Mouse (Mus musculus) megakaryocyte, adult 5-6 weeks (primary cell): Measurements from ENCODE around the gene Slc50a1. TPM values are rescaled to one million over a fixed set of nuclear protein-coding genes. Genes with fewer than 3 reads are reported as not detected.

Source experiments
- ATAC-seq: 2 replicates; pipeline ENCODE4 v1.8.0; 2016; ENCODE audit warnings: mild to moderate bottlenecking, inconsistent platforms; ENCODE audit not compliant: poor library complexity, severe bottlenecking
- total RNA-seq, 2 experiments: library from RNA; stranded (forward) in 1 of 2; stranded (reverse) in 1 of 2; fragments of 153-499, 151-499 nt in 1 of 2; fragments of 221-1000, 200-1000 nt in 1 of 2; gene quantifications; 2 replicates each; pipeline versions ENCODE4 v1.2.3 to v1.2.4; 2015 to 2017

Slc50a1 gene
- total RNA-seq, 2 experiments from 2014 or later: 42.9 to 52.2 TPM

DNA sequence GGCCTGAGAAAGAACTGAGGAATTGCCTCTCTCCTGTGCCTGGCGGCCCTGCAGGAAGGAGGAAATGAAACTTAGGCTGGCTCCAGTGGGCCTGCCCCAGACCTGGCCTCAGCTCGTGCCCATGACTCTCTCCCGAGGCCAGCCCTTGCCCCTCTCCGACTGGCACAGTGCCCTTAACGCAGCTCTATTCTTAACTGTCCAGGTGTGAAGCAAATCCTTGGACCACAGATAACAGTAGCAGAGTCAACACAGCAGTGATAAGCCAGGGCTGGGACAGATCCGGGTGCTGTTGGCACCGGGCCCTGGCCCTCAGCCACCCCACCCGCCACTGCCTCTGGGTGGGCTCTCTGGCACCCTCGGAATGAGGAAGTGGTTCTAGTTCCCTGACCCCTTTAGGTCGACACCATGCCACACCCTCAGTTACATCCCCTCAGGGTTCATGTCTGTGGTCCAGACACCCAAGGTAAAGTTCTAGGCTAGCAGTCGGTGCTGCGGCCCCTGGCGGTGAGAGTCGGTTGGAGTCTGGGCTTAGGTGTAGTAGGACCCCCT is 36.7 kb downstream of the Slc50a1 start:
- peak; percentile 78 for ATAC-seq

DNA sequence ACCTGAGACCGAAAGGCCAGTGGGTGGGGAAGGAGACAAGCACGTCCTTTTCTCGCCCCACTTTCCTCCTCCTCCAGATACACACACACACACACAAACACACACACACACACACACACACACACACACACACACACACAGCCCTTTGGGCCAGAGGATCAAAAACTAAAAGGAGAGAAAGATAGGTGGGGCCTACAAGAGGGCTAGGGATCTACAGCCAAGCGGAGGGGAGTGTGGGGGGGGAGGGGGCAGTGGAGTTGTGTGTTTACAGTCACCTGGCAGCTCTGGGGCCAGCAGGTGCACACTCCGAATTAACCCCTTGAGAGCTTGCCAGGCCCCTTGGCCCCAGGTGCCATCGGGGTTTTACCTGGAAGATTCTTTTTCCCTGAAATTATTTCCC is 37.8 kb downstream of the Slc50a1 start:
- ATAC-seq: no peak

DNA sequence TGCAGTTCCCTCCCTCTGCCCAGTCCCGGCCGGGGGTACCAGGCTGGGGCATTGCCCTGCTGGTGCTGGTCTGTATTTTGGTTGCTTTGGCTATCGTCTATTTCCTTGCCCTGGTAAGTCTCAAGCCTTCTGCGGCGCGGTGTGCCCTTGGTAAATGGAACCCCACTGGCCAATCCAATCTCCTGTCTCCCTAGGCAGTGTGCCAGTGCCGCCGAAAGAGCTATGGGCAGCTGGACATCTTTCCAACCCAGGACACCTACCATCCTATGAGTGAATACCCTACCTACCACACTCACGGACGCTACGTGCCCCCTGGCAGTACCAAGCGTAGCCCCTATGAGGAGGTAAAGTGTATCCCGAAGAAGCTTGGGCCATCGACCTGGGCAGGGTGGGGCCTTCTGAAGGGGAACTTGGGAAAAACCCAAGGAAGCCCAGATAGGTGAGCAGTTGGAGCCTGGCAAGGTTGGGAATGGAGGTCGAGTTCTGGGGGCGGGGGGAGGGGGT is 38.5 kb downstream of the Slc50a1 start:
- ATAC-seq: no peak

- no peak for ATAC-seq
These were observed 39.0 kb downstream of the Slc50a1 start for GRCm38 (mm10) chr3:89231345-89231744.

- ATAC-seq: no peak
These were observed 39.8 kb downstream of the Slc50a1 start for GRCm38 (mm10) chr3:89230561-89230960.

- ATAC-seq: no peak
These were observed 41.1 kb downstream of the Slc50a1 start for GRCm38 (mm10) chr3:89229276-89229675.

DNA sequence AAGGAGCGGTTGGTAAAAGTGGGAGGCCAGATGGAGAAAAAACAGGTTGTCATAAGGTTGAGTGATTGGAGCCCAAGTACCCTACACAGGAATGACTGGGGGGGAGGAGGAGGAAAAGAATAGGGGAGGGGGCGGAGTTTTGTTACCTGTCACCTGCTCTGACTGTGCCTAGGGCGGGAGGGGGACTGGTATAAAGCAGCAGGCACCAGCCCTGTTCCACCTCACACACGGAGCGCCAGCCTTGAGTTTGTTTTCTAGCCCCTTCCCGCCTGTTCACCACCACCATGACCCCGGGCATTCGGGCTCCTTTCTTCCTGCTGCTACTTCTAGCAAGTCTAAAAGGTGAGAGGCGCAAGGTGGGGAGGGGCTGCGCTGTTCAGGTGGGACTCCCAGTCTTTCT is 41.5 kb downstream of the Slc50a1 start, which contains the start of gene Muc1:
Gene Muc1 (plus strand): TSS at position 222 of the 400 bp plus-strand sequence.
- ATAC-seq: no peak

GRCm38 (mm10) chr3:89228180-89228549 is 42.2 kb downstream of the Slc50a1 start:
- ATAC-seq: peak; percentile 95

DNA sequence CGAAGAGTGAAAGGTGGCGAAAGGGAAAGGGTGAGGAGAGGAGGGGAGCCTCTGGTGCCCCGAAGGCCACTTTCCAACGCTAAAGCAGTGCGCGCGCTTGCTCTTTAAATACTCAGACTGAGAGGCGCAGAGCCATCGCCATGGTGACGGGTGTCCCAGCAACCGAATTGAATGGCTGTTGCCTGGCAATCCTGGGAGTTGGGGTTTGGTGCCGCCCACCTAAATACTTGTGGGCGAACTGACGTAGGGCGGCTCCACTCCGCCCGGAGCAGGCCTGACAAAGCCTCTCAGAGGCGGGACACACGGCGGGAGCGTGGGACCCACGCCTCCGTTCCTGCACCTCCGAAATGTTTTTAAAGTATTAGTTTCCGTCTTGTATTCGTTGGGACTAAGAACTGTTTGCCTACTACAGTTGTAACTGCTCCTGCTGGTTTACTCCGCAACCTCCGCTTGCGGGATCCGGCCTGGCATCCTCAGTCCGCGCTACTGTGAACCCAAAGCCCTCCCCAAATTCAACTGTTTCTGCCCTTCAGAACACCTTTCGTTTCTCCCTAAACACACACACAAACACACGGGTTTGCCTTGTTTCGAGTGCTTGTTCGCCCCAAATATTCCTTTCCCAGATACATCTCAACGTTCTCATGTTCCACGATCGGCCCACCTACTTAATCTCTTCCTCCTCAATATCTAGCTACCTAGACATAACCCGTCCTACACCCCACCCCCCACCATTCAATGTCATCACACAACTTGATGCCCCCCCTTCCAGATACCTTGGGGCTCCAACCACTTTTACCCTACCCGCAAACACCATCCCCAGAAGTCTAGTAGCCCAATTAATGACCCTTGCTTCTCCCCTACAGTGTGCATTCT is 42.8 kb downstream of the Slc50a1 start:
- ATAC-seq: peak; percentile 22; the same call in 1 of the 2 replicates

GRCm38 (mm10) chr3:89226900-89227299 is 43.5 kb downstream of the Slc50a1 start, which contains the start of gene Mtx1:
Gene Mtx1, minus strand, starts transcription at chr3:89227088.
- ATAC-seq: no peak

DNA sequence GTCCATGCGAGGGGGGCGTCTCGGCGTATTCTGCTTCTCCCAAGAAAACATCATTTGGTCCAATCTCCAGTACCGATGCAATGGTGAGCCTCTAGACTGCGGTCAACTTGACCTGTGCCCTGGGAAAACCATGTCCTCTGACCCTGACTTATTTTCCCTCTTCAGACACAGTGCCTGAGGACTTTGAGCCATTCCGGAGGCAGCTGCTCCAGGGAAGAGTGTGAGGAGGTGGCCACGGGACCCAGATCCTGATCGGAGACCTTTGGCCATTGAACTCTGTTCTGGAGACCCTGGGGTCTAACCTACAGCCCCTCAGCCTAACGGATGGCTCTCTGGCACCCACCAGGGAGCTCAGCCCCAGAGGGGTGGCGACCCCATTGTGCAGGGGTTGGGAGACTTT is 44.0 kb downstream of the Slc50a1 start:
- no peak for ATAC-seq

DNA sequence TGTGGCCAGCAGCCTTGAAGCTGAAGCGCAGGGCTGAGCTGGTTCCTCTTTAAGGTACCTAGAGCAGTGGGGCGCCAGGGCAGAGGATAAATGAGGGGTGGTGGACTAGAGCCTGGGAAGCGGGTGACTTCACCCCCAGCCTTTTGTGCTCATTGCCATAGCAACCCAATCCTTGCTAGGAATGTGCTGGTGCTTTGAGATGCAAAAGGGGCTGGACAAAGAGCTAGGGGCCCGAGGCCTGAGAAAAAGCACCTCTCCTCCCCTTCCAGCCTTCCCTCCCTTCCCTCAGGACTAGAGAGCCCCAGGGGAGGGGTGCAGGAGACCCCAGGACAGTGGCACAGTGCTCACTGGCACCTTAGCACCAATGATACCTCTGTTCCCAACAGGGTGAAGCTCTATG is 44.5 kb downstream of the Slc50a1 start:
- no peak for ATAC-seq

DNA sequence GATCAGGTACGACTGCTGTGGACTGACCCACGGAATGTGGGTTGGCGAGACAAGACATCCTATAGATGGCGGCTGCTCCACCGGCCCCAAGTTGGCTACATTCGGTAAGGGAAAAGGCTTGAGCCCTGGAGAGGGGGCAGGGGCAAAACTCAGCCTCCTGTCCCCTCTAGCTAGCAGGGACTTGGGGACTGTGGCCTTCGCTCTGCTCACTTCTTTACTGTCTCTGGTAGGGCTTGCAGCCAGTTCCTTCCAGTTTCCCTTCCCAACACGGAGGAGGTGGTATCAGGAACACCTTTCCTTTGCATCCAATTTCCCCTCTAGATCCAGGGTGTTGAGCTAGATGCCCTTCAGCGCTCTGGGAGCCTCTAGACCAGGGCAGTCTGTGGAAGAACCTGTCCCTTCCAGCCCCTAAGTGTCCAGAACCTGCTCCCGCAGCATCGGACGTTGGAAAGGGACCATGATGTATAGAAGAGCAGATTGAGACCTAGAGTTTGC is 45.0 kb downstream of the Slc50a1 start:
- no peak for ATAC-seq

DNA sequence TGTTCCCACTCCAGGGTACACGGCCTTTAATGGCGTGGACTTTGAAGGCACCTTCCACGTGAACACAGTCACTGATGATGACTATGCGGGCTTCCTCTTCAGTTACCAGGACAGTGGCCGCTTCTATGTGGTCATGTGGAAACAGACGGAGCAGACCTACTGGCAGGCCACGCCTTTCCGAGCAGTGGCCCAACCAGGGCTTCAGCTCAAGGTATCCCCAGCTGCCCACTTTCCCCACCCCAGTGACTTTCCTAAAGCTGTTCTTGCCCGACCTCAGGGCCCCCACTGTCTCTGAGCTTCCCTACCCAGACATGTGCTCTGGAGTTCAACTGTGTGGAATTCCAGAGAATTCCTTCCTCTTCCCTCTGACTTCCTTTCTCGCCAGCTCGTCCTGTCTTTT is 45.6 kb downstream of the Slc50a1 start:
- ATAC-seq: no peak

GRCm38 (mm10) chr3:89221167-89221566 is 49.2 kb downstream of the Slc50a1 start:
- no peak for ATAC-seq

- ATAC-seq: no peak
These were observed 50.8 kb downstream of the Slc50a1 start for GRCm38 (mm10) chr3:89219546-89219945.

- ATAC-seq: no peak
These were observed 52.1 kb downstream of the Slc50a1 start for GRCm38 (mm10) chr3:89218271-89218670.

Other genes with a start within 250 kb of the Slc50a1 start
- gene Rusc1, start 177.3 kb downstream of the Slc50a1 start, total RNA-seq (2015): 11.6 and 13.7 TPM in 2 replicates
- 11.3 and 11.8 TPM in 2 replicates for gene Rusc1, start 177.3 kb downstream of the Slc50a1 start, total RNA-seq (2017)
- not detected in 2 replicates for gene Gm43738, start 169.5 kb downstream of the Slc50a1 start, total RNA-seq (2015)
- not detected in 2 replicates for gene Gm43738, start 169.5 kb downstream of the Slc50a1 start, total RNA-seq (2017)
- gene Fdps, start 168.6 kb downstream of the Slc50a1 start, total RNA-seq (2015): 57.3 and 64.0 TPM in 2 replicates
- gene Fdps, start 168.6 kb downstream of the Slc50a1 start, total RNA-seq (2017): 132 and 150 TPM in 2 replicates
- 1.2 and 4.0 TPM in 2 replicates for gene Pklr, start 134.4 kb downstream of the Slc50a1 start, total RNA-seq (2015)
- gene Pklr, start 134.4 kb downstream of the Slc50a1 start, total RNA-seq (2017): 1.4 and 8.0 TPM in 2 replicates
- not detected in 2 replicates for gene Hcn3, start 110.4 kb downstream of the Slc50a1 start, total RNA-seq (2015)
- not detected in 2 replicates for gene Hcn3, start 110.4 kb downstream of the Slc50a1 start, total RNA-seq (2017)
- gene Clk2, start 105.8 kb downstream of the Slc50a1 start, total RNA-seq (2015): 38.1 and 38.4 TPM in 2 replicates
- 47.1 and 48.5 TPM in 2 replicates for gene Clk2, start 105.8 kb downstream of the Slc50a1 start, total RNA-seq (2017)
- 43.0 and 52.9 TPM in 2 replicates for gene Scamp3, start 93.1 kb downstream of the Slc50a1 start, total RNA-seq (2015)
- gene Scamp3, start 93.1 kb downstream of the Slc50a1 start, total RNA-seq (2017): 17.9 and 18.1 TPM in 2 replicates
- 11.2 and 13.5 TPM in 2 replicates for gene Fam189b, start 87.4 kb downstream of the Slc50a1 start, total RNA-seq (2015)
- 3.3 and 5.6 TPM in 2 replicates for gene Fam189b, start 87.4 kb downstream of the Slc50a1 start, total RNA-seq (2017)
- 77.6 and 78.1 TPM in 2 replicates for gene Gba, start 67.6 kb downstream of the Slc50a1 start, total RNA-seq (2015)
- 71.1 and 79.5 TPM in 2 replicates for gene Gba, start 67.6 kb downstream of the Slc50a1 start, total RNA-seq (2017)
- gene Thbs3, start 55.4 kb downstream of the Slc50a1 start, total RNA-seq (2015): 0.07 TPM in 1 of 2 replicates, not detected in the other
- 0.12 and 0.70 TPM in 2 replicates for gene Thbs3, start 55.4 kb downstream of the Slc50a1 start, total RNA-seq (2017)
- gene Mtx1, start 43.5 kb downstream of the Slc50a1 start, total RNA-seq (2015): 49.5 and 57.8 TPM in 2 replicates
- 41.8 and 45.3 TPM in 2 replicates for gene Mtx1, start 43.5 kb downstream of the Slc50a1 start, total RNA-seq (2017)
- gene Muc1, start 41.5 kb downstream of the Slc50a1 start, total RNA-seq (2015): 0.25 and 0.58 TPM in 2 replicates
- 0.18 TPM in 1 of 2 replicates, not detected in the other for gene Muc1, start 41.5 kb downstream of the Slc50a1 start, total RNA-seq (2017)
- 142 and 167 TPM in 2 replicates for gene Krtcap2, start 24.6 kb downstream of the Slc50a1 start, total RNA-seq (2015)
- 159 and 189 TPM in 2 replicates for gene Krtcap2, start 24.6 kb downstream of the Slc50a1 start, total RNA-seq (2017)
- gene Trim46, start 24.3 kb downstream of the Slc50a1 start, total RNA-seq (2015): 0.39 and 0.80 TPM in 2 replicates
- 0.55 TPM in 1 of 2 replicates, not detected in the other for gene Trim46, start 24.3 kb downstream of the Slc50a1 start, total RNA-seq (2017)
- 84.6 and 95.5 TPM in 2 replicates for gene Dpm3, start 11.2 kb downstream of the Slc50a1 start, total RNA-seq (2015)
- 72.1 and 82.3 TPM in 2 replicates for gene Dpm3, start 11.2 kb downstream of the Slc50a1 start, total RNA-seq (2017)
- gene Efna1, start 10.6 kb upstream of the Slc50a1 start, total RNA-seq (2015): not detected in 2 replicates
- gene Efna1, start 10.6 kb upstream of the Slc50a1 start, total RNA-seq (2017): not detected in 2 replicates
- gene Efna3, start 52.4 kb upstream of the Slc50a1 start, total RNA-seq (2015): not detected in 2 replicates
- gene Efna3, start 52.4 kb upstream of the Slc50a1 start, total RNA-seq (2017): not detected in 2 replicates
- gene Efna4, start 67.5 kb upstream of the Slc50a1 start, total RNA-seq (2015): 0.16 and 0.33 TPM in 2 replicates
- not detected in 2 replicates for gene Efna4, start 67.5 kb upstream of the Slc50a1 start, total RNA-seq (2017)
- gene Adam15, start 79.4 kb upstream of the Slc50a1 start, total RNA-seq (2015): 107 and 135 TPM in 2 replicates
- 100 and 124 TPM in 2 replicates for gene Adam15, start 79.4 kb upstream of the Slc50a1 start, total RNA-seq (2017)
- not detected in 2 replicates for gene Dcst2, start 91.4 kb upstream of the Slc50a1 start, total RNA-seq (2015)
- gene Dcst2, start 91.4 kb upstream of the Slc50a1 start, total RNA-seq (2017): not detected in 2 replicates
- 0.14 TPM in 1 of 2 replicates, not detected in the other for gene Dcst1, start 94.7 kb upstream of the Slc50a1 start, total RNA-seq (2015)
- gene Dcst1, start 94.7 kb upstream of the Slc50a1 start, total RNA-seq (2017): not detected in 2 replicates
- gene Zbtb7b, start 124.2 kb upstream of the Slc50a1 start, total RNA-seq (2015): 38.9 and 41.1 TPM in 2 replicates
- 63.8 and 71.3 TPM in 2 replicates for gene Zbtb7b, start 124.2 kb upstream of the Slc50a1 start, total RNA-seq (2017)
- 1.6 and 2.3 TPM in 2 replicates for gene Lenep, start 132.2 kb upstream of the Slc50a1 start, total RNA-seq (2015)
- gene Lenep, start 132.2 kb upstream of the Slc50a1 start, total RNA-seq (2017): 0.37 and 0.44 TPM in 2 replicates
- gene Flad1, start 141.3 kb upstream of the Slc50a1 start, total RNA-seq (2015): 9.7 and 11.6 TPM in 2 replicates
- 10.8 and 11.8 TPM in 2 replicates for gene Flad1, start 141.3 kb upstream of the Slc50a1 start, total RNA-seq (2017)
- gene Cks1b, start 147.8 kb upstream of the Slc50a1 start, total RNA-seq (2015): 157 and 174 TPM in 2 replicates
- 126 and 134 TPM in 2 replicates for gene Cks1b, start 147.8 kb upstream of the Slc50a1 start, total RNA-seq (2017)
- 42.9 and 51.6 TPM in 2 replicates for gene Shc1, start 147.9 kb upstream of the Slc50a1 start, total RNA-seq (2015)
- gene Shc1, start 147.9 kb upstream of the Slc50a1 start, total RNA-seq (2017): 52.4 and 55.1 TPM in 2 replicates
- 23.2 and 28.2 TPM in 2 replicates for gene Pygo2, start 159.6 kb upstream of the Slc50a1 start, total RNA-seq (2015)
- 11.2 and 18.2 TPM in 2 replicates for gene Pygo2, start 159.6 kb upstream of the Slc50a1 start, total RNA-seq (2017)
- gene Pbxip1, start 166.1 kb upstream of the Slc50a1 start, total RNA-seq (2015): 15.5 and 19.9 TPM in 2 replicates
- gene Pbxip1, start 166.1 kb upstream of the Slc50a1 start, total RNA-seq (2017): 33.1 and 39.6 TPM in 2 replicates
- 13.7 and 14.2 TPM in 2 replicates for gene Pmvk, start 184.0 kb upstream of the Slc50a1 start, total RNA-seq (2015)
- gene Pmvk, start 184.0 kb upstream of the Slc50a1 start, total RNA-seq (2017): 16.2 and 22.4 TPM in 2 replicates
- not detected in 2 replicates for gene Kcnn3, start 249.6 kb upstream of the Slc50a1 start, total RNA-seq (2015)
- gene Kcnn3, start 249.6 kb upstream of the Slc50a1 start, total RNA-seq (2017): not detected in 2 replicates